Mouse (Mus musculus): ENCODE results near the gene Nova2. TPM values are rescaled to one million over a fixed set of nuclear protein-coding genes. Genes with fewer than 3 reads are reported as not detected.

Gene Nova2
- polyA plus RNA-seq, 1 experiment from 2014 or later: 0.13 TPM

DNA sequence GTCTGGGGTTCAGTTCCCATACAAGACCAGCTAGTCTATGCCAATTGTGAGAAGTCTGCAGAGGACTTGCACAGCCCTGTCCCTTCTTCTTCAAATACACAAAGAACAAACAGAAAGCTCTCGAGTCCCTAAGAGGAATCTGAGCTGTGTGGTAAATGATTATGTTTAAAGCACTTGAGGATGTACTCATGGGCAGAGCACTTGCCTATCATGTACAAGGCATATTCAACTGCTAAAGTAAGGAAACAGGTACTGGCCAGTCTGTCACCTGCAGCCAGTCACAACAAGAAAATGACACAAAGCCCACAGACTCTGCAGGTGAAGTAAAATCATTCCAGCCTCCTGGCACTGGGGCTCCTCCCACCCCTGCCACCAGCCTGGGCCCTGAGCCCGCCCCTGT lies 25.2 kb upstream of the Nova2 start:
- Histone ChIP-seq H3K4me2 (no peak overlapping the region), H3K4me1 (no peaks in the 10 kb centered on the region)
- WGBS (ENCODE audit: insufficient replicate concordance): 64% methylated on average over 2 of the region's 2 CpGs

DNA sequence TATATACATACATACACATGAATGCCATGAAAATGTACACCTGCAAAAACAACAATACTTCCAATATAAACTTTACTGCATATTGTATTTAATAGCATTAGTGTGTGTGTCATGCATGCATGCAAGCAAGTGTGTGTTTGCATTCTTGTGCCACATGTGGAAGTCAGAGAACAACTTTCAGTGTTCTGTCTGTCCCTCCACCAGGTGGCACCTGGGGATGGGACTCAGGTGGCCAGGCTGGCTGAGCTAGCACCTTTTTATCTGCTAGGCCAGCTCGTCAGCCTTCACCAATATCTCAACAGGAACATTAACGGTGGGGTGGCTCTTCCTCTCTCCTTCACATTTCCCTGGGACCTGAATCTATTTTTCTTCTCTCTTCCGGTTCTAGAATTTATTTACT lies 23.2 kb upstream of the Nova2 start:
- H3K4me3 ChIP-seq: no peak overlapping the region
- 57% methylated on average over 3 of the region's 3 CpGs for WGBS (ENCODE audit: insufficient replicate concordance)
- H3K27ac ChIP-seq: no peak overlapping the region
- ATAC-seq: no peak
- no peaks in the 10 kb centered on the region for H3K9me3 ChIP-seq (replicated peaks)
- H3K4me2 ChIP-seq: no peak overlapping the region
- peaks cover 4% of the 10 kb centered on the region; the same call in 1 of the 2 replicates for H3K4me1 ChIP-seq
- peaks cover 62% of the 10 kb centered on the region for H3K36me3 ChIP-seq
- H3K9ac ChIP-seq: no peak overlapping the region
- no peaks in the 10 kb centered on the region for H3K27me3 ChIP-seq (replicated peaks)

More for the DNA sequence above, 25.2 kb upstream of the Nova2 start:
- no peak for ATAC-seq
- Histone ChIP-seq H3K9ac (no peak overlapping the region), H3K36me3 (peaks cover 57% of the 10 kb centered on the region), H3K4me3 (no peak overlapping the region), H3K27ac (no peak overlapping the region), H3K27me3 (replicated peaks) (no peaks in the 10 kb centered on the region), H3K9me3 (replicated peaks) (no peaks in the 10 kb centered on the region)

DNA sequence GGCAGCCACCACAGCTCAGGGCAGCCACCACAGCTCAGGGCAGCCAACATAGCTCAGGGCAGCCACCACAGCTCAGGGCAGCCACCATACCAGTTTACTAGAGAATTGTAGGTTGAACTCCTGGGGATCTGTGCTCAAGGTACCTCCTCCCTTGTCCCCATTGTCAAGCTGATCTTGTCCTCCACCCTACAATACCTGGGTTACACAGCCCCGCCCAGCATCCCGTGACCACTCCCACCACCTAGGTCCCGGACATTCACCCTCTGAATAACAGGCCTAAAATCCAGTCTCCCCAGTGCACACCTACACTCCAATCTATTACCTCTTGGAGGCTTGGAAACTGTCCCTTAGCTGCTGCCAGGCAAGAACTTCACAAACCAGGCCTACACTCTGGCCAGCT lies 20.7 kb upstream of the Nova2 start:
- H3K27me3 ChIP-seq (replicated peaks): no peaks in the 10 kb centered on the region
- no peaks in the 10 kb centered on the region for H3K9me3 ChIP-seq (replicated peaks)
- peaks cover 43% of the 10 kb centered on the region for H3K36me3 ChIP-seq
- no peak overlapping the region for H3K9ac ChIP-seq
- no peak overlapping the region for H3K4me3 ChIP-seq
- no peak for ATAC-seq
- H3K27ac ChIP-seq: no peak overlapping the region
- H3K4me2 ChIP-seq: no peak overlapping the region
- peaks cover 25% of the 10 kb centered on the region for H3K4me1 ChIP-seq
- 58% methylated on average over 3 of the region's 3 CpGs for WGBS (ENCODE audit: insufficient replicate concordance)

DNA sequence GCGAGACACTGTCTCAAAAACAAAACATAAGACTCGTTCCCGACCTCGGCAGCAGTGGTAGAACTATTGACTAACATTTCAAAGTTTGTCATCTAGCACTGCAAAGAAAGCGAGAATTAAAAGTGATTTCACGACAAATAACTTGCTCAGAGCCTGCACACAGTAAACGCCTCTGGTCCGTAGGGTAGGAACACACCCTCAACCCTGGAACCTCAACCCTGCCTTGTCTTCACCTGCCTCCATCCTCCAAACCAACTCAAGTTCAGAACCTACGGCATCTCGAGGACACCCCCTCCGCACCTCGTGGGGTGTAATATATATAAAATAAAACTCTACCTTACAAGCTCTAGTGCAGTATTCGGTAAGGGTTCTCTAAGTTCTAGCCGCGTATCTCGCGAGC lies 15.9 kb upstream of the Nova2 start:
- Histone ChIP-seq H3K27me3 (replicated peaks) (0 out of 2 replicates have a peak, but pooled peaks cover 6% of the 10 kb centered on the region), H3K36me3 (peaks cover 5% of the 10 kb centered on the region; the same call in 1 of the 2 replicates), H3K9ac (peak overlapping the region; percentile 79), H3K4me2 (peak overlapping the region; percentile 83), H3K4me1 (peaks cover 32% of the 10 kb centered on the region), H3K9me3 (replicated peaks) (no peaks in the 10 kb centered on the region), H3K4me3 (peak overlapping the region; percentile 86), H3K27ac (peak overlapping the region; percentile 45; the same call in 1 of the 2 replicates)
- WGBS (ENCODE audit: insufficient replicate concordance): 6% methylated on average over 17 of the region's 17 CpGs
- peak; percentile 36 for ATAC-seq

DNA sequence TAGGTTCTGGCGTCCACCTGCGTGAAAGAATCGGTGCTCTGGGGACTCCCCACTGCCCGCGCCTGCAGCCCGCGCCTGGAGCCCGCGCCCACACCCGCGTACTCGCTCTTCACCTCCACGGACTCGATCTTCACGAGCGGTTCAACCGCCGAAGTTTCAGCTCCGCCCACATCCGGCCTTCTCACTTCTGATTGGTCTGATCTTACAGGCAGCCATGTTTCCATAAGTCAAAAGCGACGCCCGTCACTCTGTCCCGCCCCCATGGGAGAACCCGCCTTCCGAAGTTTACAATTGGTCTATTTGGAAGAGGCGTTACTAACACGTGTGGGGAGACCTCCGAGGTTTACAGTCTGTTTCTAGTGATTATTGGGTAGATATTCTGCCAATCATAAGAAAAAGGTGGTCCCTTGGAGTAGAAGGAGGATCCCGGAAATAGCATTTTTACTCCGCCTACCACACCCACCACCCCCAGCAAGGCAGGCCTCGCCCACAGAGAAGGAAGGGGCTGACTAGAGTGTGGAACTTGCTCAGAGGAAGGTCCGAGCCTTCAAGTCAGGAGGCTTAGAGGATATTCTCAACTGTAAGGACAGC lies 15.4 kb upstream of the Nova2 start, which contains the start of gene Ccdc61:
Ccdc61 (minus strand) TSS at position 175 of the 591 bp plus-strand sequence.
- Histone ChIP-seq H3K36me3 (peaks cover 5% of the 10 kb centered on the region; the same call in 1 of the 2 replicates), H3K4me2 (peak within 1 kb of the TSS; percentile 83), H3K27me3 (replicated peaks) (0 out of 2 replicates have a peak, but pooled peaks cover 6% of the 10 kb centered on the region), H3K9me3 (replicated peaks) (no peaks in the 10 kb centered on the region), H3K27ac (peak within 1 kb of the TSS; percentile 45; the same call in 1 of the 2 replicates), H3K4me3 (peak within 1 kb of the TSS; percentile 86), H3K4me1 (peaks cover 32% of the 10 kb centered on the region), H3K9ac (peak within 1 kb of the TSS; percentile 79)
- ATAC-seq: peak; percentile 97
- WGBS (ENCODE audit: insufficient replicate concordance): under 1% methylated on average over 33 of the region's 33 CpGs

DNA sequence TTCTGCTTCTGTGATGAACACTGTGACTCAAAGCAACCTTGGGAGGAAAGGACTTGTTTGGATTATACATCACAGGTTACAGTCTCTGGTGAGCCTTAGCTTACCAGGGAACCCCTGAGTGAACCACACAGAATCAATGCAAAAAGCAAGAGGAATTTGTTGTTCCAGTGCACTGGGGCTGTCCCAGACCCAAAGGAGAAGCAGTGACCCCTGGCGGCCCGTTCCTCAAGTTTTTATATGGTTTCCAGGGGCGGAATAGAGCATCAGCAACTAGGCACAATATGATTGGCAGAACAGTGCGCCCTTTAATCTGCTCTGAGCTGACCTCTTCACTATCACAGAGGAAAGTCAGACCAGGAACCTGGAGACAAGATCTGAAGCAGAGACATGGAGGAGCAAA lies 9.4 kb upstream of the Nova2 start:
- WGBS (ENCODE audit: insufficient replicate concordance): 52% methylated on average over 4 of the region's 4 CpGs
- Histone ChIP-seq H3K27me3 (replicated peaks) (peaks cover 28% of the 10 kb centered on the region), H3K36me3 (no peaks in the 10 kb centered on the region), H3K9me3 (replicated peaks) (no peaks in the 10 kb centered on the region), H3K4me1 (peaks cover 5% of the 10 kb centered on the region), H3K27ac (no peak overlapping the region), H3K4me2 (no peak overlapping the region), H3K9ac (no peak overlapping the region), H3K4me3 (no peak overlapping the region)
- ATAC-seq: no peak

DNA sequence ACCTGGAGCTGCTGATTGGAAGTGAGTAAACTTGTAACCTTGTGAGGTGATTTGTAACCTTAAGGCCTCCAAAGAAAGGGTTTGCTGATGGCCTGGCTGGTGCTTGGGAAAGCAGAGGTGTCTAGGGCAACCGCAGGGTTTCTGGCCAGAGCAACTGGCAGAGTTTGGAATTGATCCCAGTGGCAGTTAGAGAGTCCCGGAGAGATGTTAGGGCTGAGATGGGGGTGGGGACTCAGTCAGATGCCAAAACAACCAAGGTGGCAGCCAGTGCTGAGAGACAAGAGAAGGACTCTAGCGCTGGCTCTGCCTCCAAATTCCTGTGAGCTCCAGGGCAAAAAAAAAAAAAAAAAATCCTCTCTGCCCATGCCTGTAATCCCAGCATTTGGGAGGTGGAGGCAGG lies 7.8 kb upstream of the Nova2 start:
- Histone ChIP-seq H3K27ac (no peak overlapping the region), H3K4me2 (no peak overlapping the region), H3K36me3 (no peaks in the 10 kb centered on the region), H3K4me3 (no peak overlapping the region), H3K9me3 (replicated peaks) (no peaks in the 10 kb centered on the region), H3K27me3 (replicated peaks) (peaks cover 39% of the 10 kb centered on the region), H3K9ac (no peak overlapping the region), H3K4me1 (peaks cover 4% of the 10 kb centered on the region; the same call in 1 of the 2 replicates)
- ATAC-seq: no peak
- WGBS (ENCODE audit: insufficient replicate concordance): 52% methylated on average over 3 of the region's 3 CpGs

DNA sequence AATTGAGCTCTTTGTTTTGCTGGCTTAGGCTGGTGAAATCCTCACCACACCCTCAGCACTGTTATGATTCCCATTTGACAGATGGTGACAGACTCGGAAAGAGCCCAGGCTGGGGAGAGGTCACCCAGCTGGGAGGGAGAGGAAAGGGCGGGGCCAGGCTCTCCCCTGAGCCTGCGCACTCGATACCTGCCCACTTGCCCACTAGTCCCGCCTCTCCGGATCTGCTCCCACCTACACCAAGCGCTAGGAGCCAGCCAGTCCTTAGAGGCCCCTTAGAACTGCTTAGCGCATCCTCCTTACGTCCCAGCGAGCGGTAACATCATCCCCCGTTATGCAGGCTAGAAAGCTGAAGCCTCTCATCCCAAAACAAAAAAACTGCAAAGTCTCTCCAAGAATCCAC lies 4.6 kb upstream of the Nova2 start:
- H3K9me3 ChIP-seq (replicated peaks): no peaks in the 10 kb centered on the region
- H3K9ac ChIP-seq: no peak overlapping the region
- peak overlapping the region; percentile 21; the same call in 1 of the 2 replicates for H3K4me2 ChIP-seq
- peak; percentile 57 for ATAC-seq
- H3K36me3 ChIP-seq: no peaks in the 10 kb centered on the region
- no peak overlapping the region for H3K4me3 ChIP-seq
- peaks cover 15% of the 10 kb centered on the region for H3K4me1 ChIP-seq
- H3K27me3 ChIP-seq (replicated peaks): peaks cover 68% of the 10 kb centered on the region
- H3K27ac ChIP-seq: no peak overlapping the region
- WGBS (ENCODE audit: insufficient replicate concordance): 2% methylated on average over 12 of the region's 12 CpGs

DNA sequence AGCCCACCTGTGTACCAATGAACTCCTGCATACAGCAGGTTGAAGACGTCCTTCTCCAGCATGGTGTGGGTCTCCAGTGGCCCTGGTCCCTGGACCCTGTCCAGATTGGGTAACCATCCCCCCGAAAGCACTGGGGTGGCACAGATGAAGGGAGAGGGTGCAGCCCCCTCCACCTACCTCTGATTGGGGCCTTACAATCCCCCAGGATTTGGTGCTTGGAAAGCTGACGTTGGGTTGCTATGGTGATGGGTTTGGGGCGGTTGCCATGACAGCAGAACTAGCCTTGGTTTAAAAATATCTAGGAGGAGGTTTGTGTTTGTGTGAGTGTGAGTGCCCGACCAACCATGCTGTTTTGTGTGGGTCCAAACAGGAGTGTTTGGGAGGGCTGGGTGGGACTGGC lies 2.9 kb upstream of the Nova2 start:
- ATAC-seq: no peak
- Histone ChIP-seq H3K27ac (no peak overlapping the region), H3K27me3 (replicated peaks) (peaks cover 84% of the 10 kb centered on the region), H3K4me1 (peaks cover 16% of the 10 kb centered on the region), H3K9ac (no peak overlapping the region), H3K4me2 (no peak overlapping the region), H3K36me3 (no peaks in the 10 kb centered on the region), H3K9me3 (replicated peaks) (no peaks in the 10 kb centered on the region), H3K4me3 (no peak overlapping the region)
- 32% methylated on average over 5 of the region's 5 CpGs for WGBS (ENCODE audit: insufficient replicate concordance)

DNA sequence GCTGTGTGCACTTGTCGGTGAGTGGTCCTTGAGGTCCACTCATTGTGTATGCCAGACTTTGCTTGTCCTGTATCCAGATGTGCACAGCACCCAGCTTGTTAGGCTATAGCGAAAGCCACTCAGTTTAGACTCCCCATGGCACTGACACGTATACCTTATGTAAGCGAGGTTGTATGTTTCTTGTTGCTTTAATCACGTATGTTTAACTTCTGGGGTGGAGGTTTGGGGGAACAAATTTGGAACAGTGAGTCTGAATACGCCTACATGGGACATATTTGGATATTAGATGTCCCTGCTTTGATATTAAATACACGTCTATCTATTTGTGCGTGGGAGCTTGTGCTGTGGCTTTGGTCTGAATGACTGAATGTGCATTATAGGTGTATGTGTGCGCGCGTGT lies 2.4 kb upstream of the Nova2 start:
- 58% methylated on average over 11 of the region's 11 CpGs for WGBS (ENCODE audit: insufficient replicate concordance)
- no peak overlapping the region for H3K9ac ChIP-seq
- H3K4me2 ChIP-seq: no peak overlapping the region
- H3K4me3 ChIP-seq: no peak overlapping the region
- no peak for ATAC-seq
- H3K27ac ChIP-seq: no peak overlapping the region
- no peaks in the 10 kb centered on the region for H3K9me3 ChIP-seq (replicated peaks)
- no peaks in the 10 kb centered on the region for H3K36me3 ChIP-seq
- peaks cover 16% of the 10 kb centered on the region for H3K4me1 ChIP-seq
- peaks cover 84% of the 10 kb centered on the region for H3K27me3 ChIP-seq (replicated peaks)

DNA sequence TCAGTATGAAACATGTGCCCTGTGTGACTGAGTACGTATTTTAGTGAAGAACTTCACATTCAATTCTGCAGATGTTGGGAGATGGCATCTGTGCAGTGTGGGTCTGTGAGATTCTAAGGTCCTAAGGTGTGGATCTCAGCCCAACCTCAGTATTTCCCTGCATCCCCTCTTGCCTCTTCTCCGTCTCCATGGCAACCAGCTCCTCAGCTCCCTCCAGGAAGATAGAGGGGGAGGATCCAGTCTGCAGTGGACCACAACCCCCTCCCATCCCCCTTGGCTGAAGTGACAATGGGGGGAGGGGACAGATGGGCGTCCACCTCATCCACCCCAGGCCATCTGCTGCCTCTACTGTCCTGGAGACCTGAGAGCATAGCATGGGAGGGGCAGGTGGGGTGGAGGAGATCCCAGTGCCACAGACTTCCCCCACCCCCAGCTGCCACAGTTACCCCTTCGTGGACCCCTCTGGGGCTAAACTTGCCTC lies 1.9 kb upstream of the Nova2 start:
- ATAC-seq: no peak
- H3K9ac ChIP-seq: no peak overlapping the region
- WGBS (ENCODE audit: insufficient replicate concordance): 34% methylated on average over 4 of the region's 4 CpGs
- no peaks in the 10 kb centered on the region for H3K9me3 ChIP-seq (replicated peaks)
- peaks cover 86% of the 10 kb centered on the region for H3K27me3 ChIP-seq (replicated peaks)
- H3K4me2 ChIP-seq: no peak overlapping the region
- no peaks in the 10 kb centered on the region for H3K36me3 ChIP-seq
- H3K4me3 ChIP-seq: no peak overlapping the region
- H3K27ac ChIP-seq: no peak overlapping the region
- peaks cover 16% of the 10 kb centered on the region for H3K4me1 ChIP-seq

DNA sequence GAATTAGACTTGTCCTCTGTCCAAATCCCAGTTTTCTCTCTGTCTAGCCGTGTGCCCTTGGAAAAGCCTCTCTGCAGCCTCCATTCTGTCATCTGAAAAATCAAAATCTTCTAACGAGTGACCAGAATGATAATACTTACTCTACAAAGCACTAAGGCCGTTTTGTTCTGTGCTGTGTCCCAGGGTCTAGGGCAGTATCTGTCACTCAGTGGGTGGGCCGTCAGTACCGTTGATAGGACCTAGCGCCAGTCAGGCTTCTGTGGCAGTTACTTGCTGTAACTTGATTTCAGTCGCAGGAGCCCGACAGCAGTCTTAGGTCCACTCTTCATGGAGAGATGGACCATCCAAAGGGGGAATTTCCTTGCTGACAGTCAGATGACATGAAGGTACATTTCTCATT lies 1.4 kb upstream of the Nova2 start:
- no peaks in the 10 kb centered on the region for H3K9me3 ChIP-seq (replicated peaks)
- no peak for ATAC-seq
- H3K27ac ChIP-seq: no peak overlapping the region
- peaks cover 16% of the 10 kb centered on the region for H3K4me1 ChIP-seq
- H3K27me3 ChIP-seq (replicated peaks): peaks cover 92% of the 10 kb centered on the region
- 10% methylated on average over 8 of the region's 8 CpGs for WGBS (ENCODE audit: insufficient replicate concordance)
- no peaks in the 10 kb centered on the region for H3K36me3 ChIP-seq
- H3K9ac ChIP-seq: no peak overlapping the region
- H3K4me2 ChIP-seq: no peak overlapping the region
- H3K4me3 ChIP-seq: no peak overlapping the region
